Mouse (Mus musculus) forebrain, embryonic 10.5 days (tissue): ENCODE measurements at regions not wholly inside any gene's neighbourhood (a gene's known extent, or its start where the extent isn't known, plus 50 kb on each side); places are given as distances from the start of the nearest gene placed in this dataset.

Experiments used
- DNase-seq: peaks from one replicate; pipeline ENCODE4 v3.0.0-alpha.2; 2017; ENCODE audit warnings: low spot score; ENCODE audit errors: extremely low spot score
- H3K27ac ChIP-seq: fragments of 300-500 bp; sonication (generic); 2 replicates; pipeline ENCODE4 v1.5.1; 2016; ENCODE audit warnings: mild to moderate bottlenecking
- H3K27me3 ChIP-seq: fragments of 300-500 bp; sonication (generic); 2 replicates; pipeline ENCODE4 v1.6.1; 2016; ENCODE audit warnings: mild to moderate bottlenecking; ENCODE audit not compliant: poor library complexity, severe bottlenecking
- H3K36me3 ChIP-seq: fragments of 300-500 bp; sonication (generic); replicated peaks from 2 replicates; pipeline ENCODE4 v1.6.1; 2016; ENCODE audit warnings: mild to moderate bottlenecking, moderate library complexity
- H3K4me1 ChIP-seq: fragments of 300-500 bp; sonication (generic); 2 replicates; pipeline ENCODE4 v1.6.1; 2016
- H3K4me3 ChIP-seq: fragments of 300-500 bp; sonication (generic); 2 replicates; pipeline ENCODE4 v1.5.1; 2016; ENCODE audit warnings: mild to moderate bottlenecking, moderate library complexity
- H3K9me3 ChIP-seq: fragments of 300-500 bp; sonication (generic); 2 replicates; pipeline ENCODE4 v1.6.1; 2016; ENCODE audit warnings: mild to moderate bottlenecking, moderate library complexity
- WGBS: fragments of 180-500 bp; shearing (Covaris S2); methylation state at CpG from one replicate; pipeline ENCODE4 v1.1.7; 2016; 5-methylcytosine and 5-hydroxymethylcytosine counted together

DNA sequence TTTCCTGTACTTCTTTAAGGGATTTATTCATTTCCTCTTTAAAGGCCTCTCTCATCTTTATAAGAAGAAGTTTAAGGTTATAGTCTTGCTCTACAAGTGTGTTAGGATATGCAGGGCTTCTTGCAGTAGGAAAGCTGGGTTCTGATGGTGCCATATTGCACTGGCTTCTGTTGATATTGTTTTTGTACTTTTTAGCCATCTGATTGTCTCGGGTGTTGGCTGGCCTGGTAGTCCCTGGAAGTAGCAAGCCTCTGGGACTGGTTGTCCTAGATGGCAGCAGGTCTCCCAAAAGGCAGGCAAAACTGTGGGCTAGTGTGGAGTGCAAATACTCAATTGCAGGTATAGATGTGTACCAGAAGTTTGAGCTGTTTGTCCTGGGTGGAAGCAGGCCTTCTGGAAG, 147.1 kb downstream of the Ccdc71l start:
- Histone ChIP-seq H3K36me3 (no peaks in the 10 kb centered on the region), H3K27ac (no peak overlapping the region), H3K4me3 (no peak overlapping the region), H3K9me3 (no peaks in the 10 kb centered on the region), H3K27me3 (no peaks in the 10 kb centered on the region), H3K4me1 (no peaks in the 10 kb centered on the region)
- 85% methylated on average over 1 of the region's 1 CpGs for WGBS
- no peak for DNase-seq

GRCm38 (mm10) chr12:32531216-32531615, 152.7 kb downstream of the Ccdc71l start:
- Histone ChIP-seq H3K9me3 (no peaks in the 10 kb centered on the region), H3K27me3 (no peaks in the 10 kb centered on the region), H3K4me1 (no peaks in the 10 kb centered on the region), H3K27ac (no peak overlapping the region), H3K4me3 (no peak overlapping the region), H3K36me3 (no peaks in the 10 kb centered on the region)
- no peak for DNase-seq
- 95% methylated on average over 3 of the region's 3 CpGs for WGBS

GRCm38 (mm10) chr12:32533641-32534040, 155.1 kb downstream of the Ccdc71l start:
- Histone ChIP-seq H3K36me3 (no peaks in the 10 kb centered on the region), H3K27me3 (no peaks in the 10 kb centered on the region), H3K27ac (no peak overlapping the region), H3K4me3 (no peak overlapping the region), H3K9me3 (no peaks in the 10 kb centered on the region), H3K4me1 (no peaks in the 10 kb centered on the region)
- no peak for DNase-seq

DNA sequence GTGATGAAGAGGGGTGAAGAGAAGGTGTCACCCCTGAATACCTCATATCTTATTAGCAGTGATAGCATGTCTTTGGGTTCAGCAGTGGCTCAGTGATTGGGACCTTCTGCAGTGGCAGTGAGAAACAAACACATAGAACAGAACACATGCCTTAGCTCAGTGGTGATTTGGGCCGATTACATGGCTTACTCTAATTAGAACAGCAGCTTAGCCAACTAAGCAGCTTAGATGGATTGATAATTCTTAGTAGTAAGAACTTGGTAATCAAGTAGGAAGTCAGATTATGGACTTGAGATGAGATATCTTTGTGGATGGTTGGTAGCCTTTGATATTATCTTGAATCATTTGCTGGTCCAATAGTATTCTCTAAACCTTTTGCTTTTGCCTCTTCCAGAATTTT, 167.0 kb downstream of the Ccdc71l start:
- Histone ChIP-seq H3K27ac (no peak overlapping the region), H3K4me1 (no peaks in the 10 kb centered on the region), H3K36me3 (no peaks in the 10 kb centered on the region), H3K4me3 (no peak overlapping the region), H3K9me3 (peaks cover 7% of the 10 kb centered on the region; the same call in 1 of the 2 replicates), H3K27me3 (no peaks in the 10 kb centered on the region)
- 83% methylated on average over 1 of the region's 1 CpGs for WGBS
- DNase-seq, result no peak

DNA sequence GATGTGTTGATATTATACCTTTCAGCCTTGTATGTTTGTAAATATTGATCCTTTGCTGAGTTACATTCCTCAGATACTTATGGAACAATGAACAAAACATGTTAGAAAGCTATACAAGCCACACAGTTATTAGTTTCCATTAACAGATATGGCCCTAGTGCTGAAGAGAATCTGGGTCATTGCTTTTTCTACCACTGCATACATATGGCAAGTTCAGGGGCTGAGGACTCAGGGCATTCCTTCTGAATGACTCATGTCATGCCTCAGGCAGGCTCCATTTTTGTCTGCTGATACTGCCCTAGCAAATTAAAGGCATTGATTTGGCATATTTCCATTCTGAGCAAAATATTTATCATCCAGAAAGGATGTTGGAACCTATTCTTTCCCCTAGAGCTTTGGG, 167.9 kb downstream of the Ccdc71l start:
- Histone ChIP-seq H3K9me3 (peaks cover 7% of the 10 kb centered on the region; the same call in 1 of the 2 replicates), H3K4me1 (no peaks in the 10 kb centered on the region), H3K4me3 (no peak overlapping the region), H3K36me3 (no peaks in the 10 kb centered on the region), H3K27ac (no peak overlapping the region), H3K27me3 (no peaks in the 10 kb centered on the region)
- no peak for DNase-seq

DNA sequence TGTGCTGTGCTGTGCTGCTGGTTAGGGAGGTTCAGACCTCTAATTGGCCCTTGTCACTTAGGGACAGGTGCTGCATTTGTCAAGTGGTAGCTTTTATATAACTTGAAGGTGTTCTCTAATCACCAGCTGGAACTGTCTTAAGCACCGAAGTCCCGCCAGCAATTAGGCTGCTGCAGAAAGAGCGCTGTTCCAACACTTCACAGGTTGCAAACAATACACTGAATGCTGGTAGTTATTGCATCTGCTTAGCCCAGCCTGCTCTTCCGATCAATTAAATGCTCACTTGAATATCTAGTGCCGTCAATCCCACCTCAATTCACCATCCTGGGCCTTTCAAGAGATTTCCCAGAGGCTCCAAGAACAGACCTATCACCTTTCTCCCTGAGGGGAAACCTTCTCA, 175.3 kb downstream of the Ccdc71l start:
- Histone ChIP-seq H3K9me3 (peaks cover under 1% of the 10 kb centered on the region), H3K4me3 (no peak overlapping the region), H3K27ac (no peak overlapping the region), H3K4me1 (no peaks in the 10 kb centered on the region), H3K27me3 (no peaks in the 10 kb centered on the region), H3K36me3 (no peaks in the 10 kb centered on the region)
- no peak for DNase-seq
- 82% methylated on average over 5 of the region's 5 CpGs for WGBS

DNA sequence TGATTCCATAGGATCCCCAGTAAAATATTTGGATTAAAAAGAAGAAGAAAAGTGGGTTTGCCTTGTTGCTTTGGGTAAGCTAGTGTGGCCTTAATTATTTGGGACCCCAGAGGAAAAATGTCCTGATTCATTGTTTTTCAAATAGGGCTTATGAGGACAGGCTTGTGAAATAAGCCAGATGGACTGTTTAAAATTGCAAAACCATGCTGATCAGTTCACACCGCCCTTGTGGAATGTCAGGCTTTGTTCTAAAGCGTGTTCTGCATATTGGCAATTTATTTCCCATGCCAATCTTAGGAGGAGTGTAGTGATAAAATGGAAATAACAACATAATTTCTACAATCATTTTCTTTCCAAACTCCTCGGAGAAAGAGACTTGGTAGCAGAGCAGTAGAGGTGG, 189.3 kb downstream of the Ccdc71l start:
- 83% methylated on average over 3 of the region's 3 CpGs for WGBS
- Histone ChIP-seq H3K27me3 (no peaks in the 10 kb centered on the region), H3K9me3 (no peaks in the 10 kb centered on the region), H3K4me3 (no peak overlapping the region), H3K4me1 (no peaks in the 10 kb centered on the region), H3K27ac (no peak overlapping the region), H3K36me3 (no peaks in the 10 kb centered on the region)
- no peak for DNase-seq

- Histone ChIP-seq H3K4me1 (no peaks in the 10 kb centered on the region), H3K27me3 (no peaks in the 10 kb centered on the region), H3K4me3 (no peak overlapping the region), H3K36me3 (no peaks in the 10 kb centered on the region), H3K9me3 (no peaks in the 10 kb centered on the region), H3K27ac (no peak overlapping the region)
- DNase-seq, result no peak
- 87% methylated on average over 6 of the region's 6 CpGs for WGBS
Observed at GRCm38 (mm10) chr12:32581304-32581703, 202.8 kb downstream of the Ccdc71l start.

GRCm38 (mm10) chr12:32602131-32602815, 217.1 kb upstream of the Nampt start:
- Histone ChIP-seq H3K27me3 (no peaks in the 10 kb centered on the region), H3K36me3 (no peaks in the 10 kb centered on the region), H3K4me3 (no peak overlapping the region), H3K9me3 (no peaks in the 10 kb centered on the region), H3K4me1 (no peaks in the 10 kb centered on the region), H3K27ac (no peak overlapping the region)
- no peak for DNase-seq
- WGBS, result 80% methylated on average over 10 of the region's 10 CpGs

- Histone ChIP-seq H3K9me3 (no peaks in the 10 kb centered on the region), H3K27me3 (no peaks in the 10 kb centered on the region), H3K36me3 (no peaks in the 10 kb centered on the region), H3K4me1 (no peaks in the 10 kb centered on the region), H3K27ac (no peak overlapping the region), H3K4me3 (no peak overlapping the region)
- DNase-seq, result no peak
Observed at GRCm38 (mm10) chr12:32605353-32605752, 214.0 kb upstream of the Nampt start.

DNA sequence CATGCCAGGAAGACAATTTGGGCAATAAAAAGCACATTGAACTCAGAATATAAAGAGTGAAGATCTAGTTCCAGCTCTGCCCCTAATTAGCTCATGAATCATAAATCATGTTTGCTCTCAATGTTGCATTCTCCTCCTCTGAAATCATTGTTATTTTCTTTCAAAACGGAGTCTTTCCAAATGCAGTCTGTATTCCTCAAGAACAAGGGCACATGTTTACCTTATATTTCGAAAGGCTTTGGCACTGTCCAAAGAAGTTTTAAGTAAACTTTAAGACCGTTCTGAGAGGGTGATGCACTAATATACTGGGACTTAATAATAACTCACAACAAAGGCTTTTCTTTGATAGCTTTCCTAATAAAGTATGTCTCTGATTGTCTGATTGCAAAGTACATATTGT, 204.3 kb upstream of the Nampt start:
- Histone ChIP-seq H3K4me3 (no peak overlapping the region), H3K27me3 (no peaks in the 10 kb centered on the region), H3K9me3 (no peaks in the 10 kb centered on the region), H3K27ac (no peak overlapping the region), H3K36me3 (no peaks in the 10 kb centered on the region), H3K4me1 (no peaks in the 10 kb centered on the region)
- 90% methylated on average over 3 of the region's 3 CpGs for WGBS
- DNase-seq, result no peak

DNA sequence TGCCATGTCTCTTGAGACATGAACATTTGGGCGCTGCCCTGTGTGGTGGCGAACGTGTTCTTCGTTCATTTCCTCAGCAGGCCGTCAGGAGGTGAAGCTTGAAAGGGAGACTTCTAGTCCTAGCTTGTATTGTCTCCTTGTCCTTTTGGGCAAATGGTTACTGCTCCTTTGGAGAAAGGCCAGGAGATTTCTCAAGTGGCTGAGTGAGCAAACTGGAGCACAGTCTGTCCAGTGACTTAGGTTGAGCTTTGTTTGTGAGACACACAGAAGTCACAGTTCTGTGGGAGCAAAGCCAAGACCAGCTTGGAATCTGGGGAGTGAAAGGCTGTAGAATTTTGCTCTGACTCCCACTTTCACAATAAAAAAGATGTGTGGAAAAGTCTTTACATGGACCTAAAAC, 203.3 kb upstream of the Nampt start:
- Histone ChIP-seq H3K36me3 (no peaks in the 10 kb centered on the region), H3K27ac (no peak overlapping the region), H3K4me1 (no peaks in the 10 kb centered on the region), H3K4me3 (no peak overlapping the region), H3K27me3 (no peaks in the 10 kb centered on the region), H3K9me3 (no peaks in the 10 kb centered on the region)
- 97% methylated on average over 5 of the region's 5 CpGs for WGBS
- DNase-seq, result no peak

DNA sequence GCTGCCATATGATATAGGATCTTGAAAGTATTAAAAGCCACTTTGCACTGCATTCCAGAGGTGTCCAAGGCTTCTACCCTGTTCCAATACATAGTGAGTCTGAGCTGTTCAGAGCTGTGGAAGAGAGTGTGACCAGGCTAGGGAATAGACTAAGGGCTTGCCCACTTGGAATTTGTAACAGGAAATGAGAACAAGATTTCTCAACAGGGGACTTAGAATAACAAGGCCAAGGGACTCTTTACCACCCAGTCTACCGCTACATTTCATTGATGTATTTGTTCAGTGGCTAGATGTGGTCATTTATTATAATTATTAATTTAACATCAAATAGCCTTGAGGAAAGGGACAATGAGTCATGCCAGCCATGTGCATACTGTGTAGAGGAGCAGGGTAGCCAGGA, 202.3 kb upstream of the Nampt start:
- Histone ChIP-seq H3K4me3 (no peak overlapping the region), H3K36me3 (no peaks in the 10 kb centered on the region), H3K27me3 (no peaks in the 10 kb centered on the region), H3K9me3 (no peaks in the 10 kb centered on the region), H3K27ac (no peak overlapping the region), H3K4me1 (no peaks in the 10 kb centered on the region)
- 86% methylated on average over 1 of the region's 1 CpGs for WGBS
- no peak for DNase-seq

DNA sequence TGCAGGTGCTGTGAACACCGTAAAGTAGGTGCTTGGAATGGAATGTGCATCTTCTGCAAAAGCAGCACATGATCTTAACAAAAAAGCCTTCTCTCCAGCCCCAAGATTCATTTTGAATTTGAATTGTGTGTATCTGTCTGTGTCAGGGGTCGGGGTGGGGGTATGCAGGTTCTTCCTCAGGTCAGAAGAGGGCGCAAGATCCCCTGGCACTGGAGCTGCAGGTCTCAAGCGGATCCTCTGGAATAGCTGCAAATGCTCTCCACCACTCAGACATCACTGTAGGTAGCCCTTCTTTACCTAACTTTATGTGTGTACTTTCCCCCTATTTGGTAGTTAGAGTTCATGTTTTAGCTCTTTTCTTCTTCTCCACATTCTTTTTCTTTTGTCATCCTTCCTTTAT, 199.5 kb upstream of the Nampt start:
- DNase-seq, result no peak
- Histone ChIP-seq H3K9me3 (no peaks in the 10 kb centered on the region), H3K4me1 (peaks cover 6% of the 10 kb centered on the region; the same call in 1 of the 2 replicates), H3K27ac (no peak overlapping the region), H3K27me3 (no peaks in the 10 kb centered on the region), H3K4me3 (no peak overlapping the region), H3K36me3 (no peaks in the 10 kb centered on the region)
- 62% methylated on average over 4 of the region's 4 CpGs for WGBS
